Mouse (Mus musculus): ENCODE measurements around the gene Ddb1.

Ddb1 gene

GRCm38 (mm10) chr19:10590301-10590700 is 14.8 kb upstream of the Ddb1 start:
- DNase-seq (ENCODE audit: low read depth, low spot score), result peak; percentile 62

- DNase-seq (ENCODE audit: low read depth, low spot score), result no peak
Measured at GRCm38 (mm10) chr19:10591659-10592377, 13.3 kb upstream of the Ddb1 start.

- peak; percentile 48 for DNase-seq (ENCODE audit: low read depth, low spot score)
Measured at GRCm38 (mm10) chr19:10598188-10598587, 6.9 kb upstream of the Ddb1 start.

GRCm38 (mm10) chr19:10599648-10600047 is 5.5 kb upstream of the Ddb1 start:
- DNase-seq (ENCODE audit: low read depth, low spot score), result no peak

- DNase-seq (ENCODE audit: low read depth, low spot score), result peak; percentile 89
Measured at GRCm38 (mm10) chr19:10602247-10602769, 2.8 kb upstream of the Ddb1 start.

- DNase-seq (ENCODE audit: low read depth, low spot score), result peak; percentile 99
Measured at GRCm38 (mm10) chr19:10602787-10603186, 2.3 kb upstream of the Ddb1 start.

GRCm38 (mm10) chr19:10603660-10604523 is 1.2 kb upstream of the Ddb1 start:
- DNase-seq (ENCODE audit: low read depth, low spot score), result no peak

- DNase-seq (ENCODE audit: low read depth, low spot score), result peak; percentile 49
Measured at GRCm38 (mm10) chr19:10604534-10604933, 593 bp upstream of the Ddb1 start.

GRCm38 (mm10) chr19:10605901-10606622 is 935 bp downstream of the Ddb1 start:
- DNase-seq (ENCODE audit: low read depth, low spot score), result peak; percentile 71

GRCm38 (mm10) chr19:10608573-10609240 is 3.6 kb downstream of the Ddb1 start:
- no peak for DNase-seq (ENCODE audit: low read depth, low spot score)

- DNase-seq (ENCODE audit: low read depth, low spot score), result no peak
Measured at GRCm38 (mm10) chr19:10634106-10634871, 29.2 kb downstream of the Ddb1 start, which contains the start of gene Vwce. Gene Vwce (plus strand): TSS chr19:10634213.

GRCm38 (mm10) chr19:10634872-10635318 is 29.8 kb downstream of the Ddb1 start:
- no peak for DNase-seq (ENCODE audit: low read depth, low spot score)

GRCm38 (mm10) chr19:10637840-10638239 is 32.7 kb downstream of the Ddb1 start:
- no peak for DNase-seq (ENCODE audit: low read depth, low spot score)

- no peak for DNase-seq (ENCODE audit: low read depth, low spot score)
Measured at GRCm38 (mm10) chr19:10640080-10640479, 35.0 kb downstream of the Ddb1 start.

GRCm38 (mm10) chr19:10640589-10641378 is 35.7 kb downstream of the Ddb1 start:
- no peak for DNase-seq (ENCODE audit: low read depth, low spot score)

GRCm38 (mm10) chr19:10645616-10646015 is 40.5 kb downstream of the Ddb1 start:
- peak; percentile 89 for DNase-seq (ENCODE audit: low read depth, low spot score)

- no peak for DNase-seq (ENCODE audit: low read depth, low spot score)
Measured at GRCm38 (mm10) chr19:10648156-10648555, 43.0 kb downstream of the Ddb1 start.

- DNase-seq (ENCODE audit: low read depth, low spot score), result no peak
Measured at GRCm38 (mm10) chr19:10656058-10656457, 50.9 kb downstream of the Ddb1 start.

- DNase-seq (ENCODE audit: low read depth, low spot score), result no peak
Measured at GRCm38 (mm10) chr19:10657742-10658141, 52.6 kb downstream of the Ddb1 start.

GRCm38 (mm10) chr19:10658406-10658805 is 53.3 kb downstream of the Ddb1 start:
- no peak for DNase-seq (ENCODE audit: low read depth, low spot score)

All from 3T3-L1 (cell line).